14 mouse cellular contexts compared by ENCODE assay signal in the genomic region with DNA sequence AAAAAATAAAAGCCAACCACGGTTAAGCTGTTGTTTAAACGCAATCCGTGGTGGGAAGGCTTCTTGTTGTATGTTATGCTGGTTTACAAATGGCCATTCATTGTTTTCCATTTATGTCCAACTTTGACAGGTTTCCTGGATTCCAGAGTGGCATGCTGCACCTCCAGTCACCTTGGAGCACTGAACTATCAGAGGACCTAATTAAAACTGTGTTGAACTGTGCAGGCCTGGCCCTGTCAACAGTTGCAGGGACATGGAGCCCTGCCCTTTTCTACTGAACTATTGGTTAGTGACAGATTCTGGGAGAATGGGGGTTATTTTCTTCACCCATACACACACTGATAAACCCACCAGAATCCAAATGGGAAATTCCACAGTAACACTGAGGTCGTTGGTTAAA. TPM values are rescaled to one million over a fixed set of nuclear protein-coding genes. Genes with fewer than 3 reads are reported as not detected.
"Had no signal": no experiment of that assay in that cellular context is flagged by ENCODE, and none has a peak within 500 bp of the region (broad histone marks: within the 10 kb centered on the region; RNA-seq: fewer than 3 reads in every experiment).

No protein-coding gene starts in this region.

- H3K4me3 ChIP-seq: kidney, embryonic 15.5 days; limb, embryonic 10.5 days; liver, embryonic 15.5 days; neural tube, embryonic 13.5 days had no signal

- H3K9me3 ChIP-seq: kidney, embryonic 15.5 days; limb, embryonic 10.5 days; liver, embryonic 15.5 days; neural tube, embryonic 13.5 days had no signal

- H3K4me1 ChIP-seq: kidney, embryonic 15.5 days; limb, embryonic 10.5 days; liver, embryonic 15.5 days had no signal

- H3K36me3 ChIP-seq: kidney, embryonic 15.5 days; limb, embryonic 10.5 days; liver, embryonic 15.5 days; neural tube, embryonic 13.5 days had no signal

- ATAC-seq: lung, postnatal 0 days had no signal

- DNase-seq: kidney, adult 2 months; kidney, postnatal 14 days; lung, adult 2 months; lung, postnatal 36 days; thymus, postnatal 4 days had no signal

- H3K27me3 ChIP-seq: kidney, embryonic 15.5 days; liver, embryonic 15.5 days; neural tube, embryonic 13.5 days had no signal

- H3K4me2 ChIP-seq: kidney, embryonic 15.5 days; liver, embryonic 11.5 days; liver, embryonic 15.5 days; neural tube, embryonic 13.5 days had no signal

- H3K27ac ChIP-seq: kidney, embryonic 15.5 days; limb, embryonic 10.5 days; liver, embryonic 15.5 days; neural tube, embryonic 13.5 days; stomach, postnatal 0 days had no signal

- H3K9ac ChIP-seq: kidney, embryonic 15.5 days; liver, embryonic 15.5 days; neural tube, embryonic 13.5 days had no signal

RNA-seq across cellular contexts. Expression of gene Cdh20, which starts 20.9 kb away (rescaled TPM):
- total RNA-seq: megakaryocyte progenitor cell, adult 5-6 weeks; monocyte, adult 5-6 weeks had no signal
- polyA plus RNA-seq: liver, embryonic 11.5 days; liver, embryonic 15.5 days had no signal
